Mouse (Mus musculus) liver, embryonic 14.5 days (tissue): ENCODE measurements around the gene BC004004. TPM values are rescaled to one million over a fixed set of nuclear protein-coding genes. Genes with fewer than 3 reads are reported as not detected.

Experiments
- ATAC-seq: fragments of 200-750 bp; cut with Nextera tagmentation; 2 replicates; pipeline ENCODE4 v1.8.0; 2017; ENCODE audit warnings: moderate number of reproducible peaks, mild to moderate bottlenecking, moderate library complexity; ENCODE audit not compliant: insufficient read depth
- DNase-seq, 3 experiments: peaks; one replicate each; pipeline ENCODE4 v3.0.0-alpha.2; 2012 to 2013; ENCODE audit warnings: low read depth in 3 of 3, low spot score in 3 of 3
- H3K27ac ChIP-seq: fragments of 300-500 bp; sonication (generic); 2 replicates; pipeline ENCODE4 v1.5.1; 2014; ENCODE audit warnings: moderate library complexity, mild to moderate bottlenecking, control low read depth, inconsistent platforms
- H3K27me3 ChIP-seq: fragments of 300-500 bp; sonication (generic); 2 replicates; pipeline ENCODE4 v1.6.1; 2014; ENCODE audit warnings: mild to moderate bottlenecking, low read length, moderate library complexity; ENCODE audit not compliant: control insufficient read depth, insufficient read depth
- H3K36me3 ChIP-seq: fragments of 300-500 bp; sonication (generic); replicated peaks from 2 replicates; pipeline ENCODE4 v1.6.1; 2014; ENCODE audit warnings: low read depth; ENCODE audit not compliant: control insufficient read depth, insufficient read depth
- H3K4me1 ChIP-seq, 2 experiments: fragments of 200-500 bp in 1 of 2; fragments of 300-500 bp in 1 of 2; sonication (generic) in 1 of 2; replicated peaks; 2 replicates each; pipeline ENCODE4 v1.6.1; 2012 to 2014; ENCODE audit warnings: antibody characterized with exemption in 1 of 2, inconsistent platforms in 1 of 2, low read length in 1 of 2; ENCODE audit not compliant: control insufficient read depth in 2 of 2, insufficient read depth in 2 of 2
- H3K4me2 ChIP-seq: fragments of 300-500 bp; sonication (generic); 2 replicates; pipeline ENCODE4 v1.6.1; 2014; ENCODE audit warnings: low read depth, mild to moderate bottlenecking, control low read depth, moderate library complexity
- H3K4me3 ChIP-seq, 2 experiments: fragments of 200-500 bp in 1 of 2; fragments of 300-500 bp in 1 of 2; sonication (generic) in 1 of 2; 2 replicates each; pipeline ENCODE4 v1.5.1; 2012 to 2014; ENCODE audit warnings: low read depth in 2 of 2, low read length in 2 of 2, mild to moderate bottlenecking in 2 of 2, control low read depth in 1 of 2, inconsistent platforms in 1 of 2, moderate library complexity in 1 of 2; ENCODE audit not compliant: insufficient read depth in 1 of 2
- H3K9ac ChIP-seq: fragments of 300-500 bp; sonication (generic); replicated peaks from 2 replicates; pipeline ENCODE4 v1.6.1; 2014; ENCODE audit warnings: mild to moderate bottlenecking, control low read depth, moderate library complexity
- H3K9me3 ChIP-seq: fragments of 300-500 bp; sonication (generic); 2 replicates; pipeline ENCODE4 v1.6.1; 2016; ENCODE audit warnings: low read length, mixed read lengths; ENCODE audit not compliant: control insufficient read depth
- CTCF ChIP-seq: IDR thresholded peaks from 2 replicates; pipeline ENCODE4 v1.5.1; 2016; ENCODE audit warnings: antibody characterized with exemption, low read depth, control low read depth
- EP300 ChIP-seq: IDR thresholded peaks from 2 replicates; pipeline ENCODE4 v1.6.1; 2016; ENCODE audit warnings: antibody characterized with exemption, low read depth
- WGBS: fragments of 180-500 bp; shearing (Covaris S2); extraction: QIAGEN DNeasy Blood & Tissue Kit; methylation state at CpG from one replicate; pipeline ENCODE4 v1.1.7; 2014; ENCODE audit not compliant: insufficient replicate concordance; 5-methylcytosine and 5-hydroxymethylcytosine counted together
- polyA plus RNA-seq, 2 experiments: library from polyadenylated mRNA; depleted of rRNA in 1 of 2; stranded (reverse) in 1 of 2; unstranded in 1 of 2; fragments of >200 nt; fragmentation: Nextera tagmentation in 1 of 2; extraction: Ambion mirVana in 1 of 2; gene quantifications; 2 replicates each; pipeline versions ENCODE4 v1.2.1 to v1.2.3; 2012 to 2014

The BC004004 gene
- polyA plus RNA-seq, 2 experiments: 26.1 to 58.1 TPM

DNA sequence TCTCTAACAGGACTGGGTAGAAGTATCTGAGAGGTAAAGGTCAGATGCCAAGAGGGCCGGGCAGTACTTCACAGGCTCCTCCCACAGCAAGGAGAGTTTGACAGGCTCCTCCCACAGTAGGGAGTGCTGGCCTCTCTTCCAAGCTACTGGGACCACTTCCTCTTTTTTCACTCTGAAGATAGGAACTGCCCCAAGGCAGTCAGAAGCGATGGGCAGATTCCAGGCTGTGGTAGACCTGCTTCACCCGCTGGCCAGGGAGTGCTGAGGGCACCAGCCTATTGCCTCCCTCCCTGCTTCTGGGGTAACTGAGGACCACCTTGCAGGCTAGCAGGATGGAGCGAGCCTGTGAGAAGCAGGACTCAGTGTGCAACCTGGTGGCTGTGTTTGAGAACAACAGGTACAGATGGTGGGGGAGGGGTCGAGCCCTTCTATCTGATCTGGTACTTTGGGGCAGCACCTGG lies 92.2 kb downstream of the BC004004 start, which contains the start of gene Fgd2:
TSS of gene Fgd2 (plus strand) at position 154 of the 461 bp plus-strand sequence.
- H3K27me3 ChIP-seq: no peaks in the 10 kb centered on the region
- H3K27ac ChIP-seq: no peak within 1 kb of the TSS
- no peaks in the 10 kb centered on the region for H3K36me3 ChIP-seq
- H3K4me3 ChIP-seq: peak within 1 kb of the TSS; percentile 23 to 50
- H3K9ac ChIP-seq: no peak within 1 kb of the TSS
- no peaks in the 10 kb centered on the region for H3K9me3 ChIP-seq
- 7% methylated on average over 5 of the region's 5 CpGs for WGBS
- no peak for DNase-seq
- TF ChIP-seq EP300 (no peak), CTCF (peak; percentile 12; the same call in 1 of the 2 replicates)
- ATAC-seq: peak; percentile 25; the same call in 1 of the 2 replicates
- no peaks in the 10 kb centered on the region for H3K4me1 ChIP-seq
- H3K4me2 ChIP-seq: no peak within 1 kb of the TSS; the same call in 1 of the 2 replicates

DNA sequence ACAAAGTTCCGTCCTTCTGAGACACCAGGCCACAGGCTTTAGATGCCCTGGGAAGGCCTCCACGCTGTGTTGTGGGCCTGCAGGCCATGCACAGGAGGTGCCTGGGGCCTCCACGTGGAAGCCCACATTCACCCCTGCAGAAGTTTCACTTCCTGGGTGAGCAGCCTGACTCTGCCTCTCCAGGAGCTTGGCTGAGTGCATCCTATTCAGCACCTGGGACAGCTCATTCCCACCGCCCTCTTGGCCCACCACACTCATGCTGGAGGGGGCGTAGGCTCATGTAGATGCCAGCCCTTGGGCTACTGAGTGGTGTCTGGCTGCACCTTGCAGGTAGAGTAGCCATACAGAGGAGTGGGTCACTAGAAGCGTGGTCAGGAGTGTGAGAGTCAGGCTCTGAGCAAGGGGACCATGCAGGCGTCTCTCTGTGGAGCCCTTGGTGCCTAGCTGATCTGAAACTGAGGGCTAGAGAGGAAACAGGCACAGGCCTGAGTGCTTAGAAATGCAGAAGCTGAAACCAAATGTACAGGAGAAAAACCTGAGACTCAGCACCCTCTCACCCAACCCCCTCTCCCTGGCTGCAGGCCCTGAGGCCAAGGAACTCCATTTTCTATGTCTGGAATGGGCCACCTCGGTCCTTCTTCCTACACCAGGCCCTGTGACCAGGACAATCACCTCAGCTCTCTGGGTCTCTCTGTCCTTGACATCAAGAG lies 93.5 kb downstream of the BC004004 start:
- Histone ChIP-seq H3K9me3 (no peaks in the 10 kb centered on the region), H3K4me1 (no peaks in the 10 kb centered on the region), H3K4me3 (no peak overlapping the region; a peak in 1 of 4 replicates), H3K4me2 (no peak overlapping the region; the same call in 1 of the 2 replicates), H3K27me3 (no peaks in the 10 kb centered on the region), H3K27ac (no peak overlapping the region), H3K9ac (no peak overlapping the region), H3K36me3 (no peaks in the 10 kb centered on the region)
- TF ChIP-seq CTCF (no peak), EP300 (no peak)
- DNase-seq (no peak), ATAC-seq (no peak)
- WGBS: 34% methylated on average over 8 of the region's 8 CpGs

DNA sequence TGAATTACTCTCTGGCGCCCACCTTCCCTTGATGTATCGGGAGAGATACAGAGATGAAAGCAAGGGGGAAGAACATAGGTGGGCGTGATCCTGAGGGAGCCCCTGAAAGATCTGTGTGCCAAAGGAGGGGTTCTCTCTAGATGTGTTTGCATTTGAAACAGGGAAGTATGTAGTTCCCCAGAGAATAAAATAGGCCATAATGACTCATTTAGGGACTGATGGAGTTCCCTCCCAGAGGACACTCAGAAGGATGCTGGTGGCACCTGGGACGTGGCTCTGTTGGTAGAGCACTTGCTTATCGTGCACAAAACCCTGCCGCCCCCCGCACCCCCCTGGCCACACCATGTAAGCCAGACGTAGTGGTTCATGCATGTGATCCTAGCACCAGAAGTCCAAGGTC lies 94.5 kb downstream of the BC004004 start:
- Histone ChIP-seq H3K9ac (no peak overlapping the region), H3K27ac (no peak overlapping the region), H3K4me1 (no peaks in the 10 kb centered on the region), H3K4me2 (no peak overlapping the region), H3K36me3 (no peaks in the 10 kb centered on the region), H3K4me3 (no peak overlapping the region), H3K9me3 (no peaks in the 10 kb centered on the region), H3K27me3 (no peaks in the 10 kb centered on the region)
- 65% methylated on average over 8 of the region's 8 CpGs for WGBS
- ATAC-seq: no peak
- TF ChIP-seq CTCF: no peak
- no peak for TF ChIP-seq EP300
- no peak for DNase-seq

Other genes with a start within 250 kb of the BC004004 start
- gene Srsf3, start 236.2 kb upstream of the BC004004 start, polyA plus RNA-seq (2012; rRNA removed): 91.1 and 123 TPM in 2 replicates
- gene Srsf3, start 236.2 kb upstream of the BC004004 start, polyA plus RNA-seq (2014; fragmentation: Nextera tagmentation; extraction: Ambion mirVana): 269 and 272 TPM in 2 replicates
- 2.6 and 3.0 TPM in 2 replicates for gene Cdkn1a, start 177.8 kb upstream of the BC004004 start, polyA plus RNA-seq (2012; rRNA removed)
- 6.5 and 7.0 TPM in 2 replicates for gene Cdkn1a, start 177.8 kb upstream of the BC004004 start, polyA plus RNA-seq (2014; fragmentation: Nextera tagmentation; extraction: Ambion mirVana)
- gene Rab44, start 154.6 kb upstream of the BC004004 start, polyA plus RNA-seq (2012; rRNA removed): 11.5 and 12.8 TPM in 2 replicates
- 3.7 and 4.1 TPM in 2 replicates for gene Rab44, start 154.6 kb upstream of the BC004004 start, polyA plus RNA-seq (2014; fragmentation: Nextera tagmentation; extraction: Ambion mirVana)
- 0.06 and 0.12 TPM in 2 replicates for gene Cpne5, start 30.6 kb upstream of the BC004004 start, polyA plus RNA-seq (2012; rRNA removed)
- 0.16 and 0.28 TPM in 2 replicates for gene Cpne5, start 30.6 kb upstream of the BC004004 start, polyA plus RNA-seq (2014; fragmentation: Nextera tagmentation; extraction: Ambion mirVana)
- 46.2 and 47.9 TPM in 2 replicates for gene Ppil1, start 4.6 kb upstream of the BC004004 start, polyA plus RNA-seq (2012; rRNA removed)
- 84.7 and 87.3 TPM in 2 replicates for gene Ppil1, start 4.6 kb upstream of the BC004004 start, polyA plus RNA-seq (2014; fragmentation: Nextera tagmentation; extraction: Ambion mirVana)
- 0.90 and 0.97 TPM in 2 replicates for gene Pi16, start 48.9 kb downstream of the BC004004 start, polyA plus RNA-seq (2012; rRNA removed)
- 0.39 and 0.52 TPM in 2 replicates for gene Pi16, start 48.9 kb downstream of the BC004004 start, polyA plus RNA-seq (2014; fragmentation: Nextera tagmentation; extraction: Ambion mirVana)
- gene Mtch1, start 79.1 kb downstream of the BC004004 start, polyA plus RNA-seq (2012; rRNA removed): 61.1 and 69.0 TPM in 2 replicates
- 54.3 and 64.3 TPM in 2 replicates for gene Mtch1, start 79.1 kb downstream of the BC004004 start, polyA plus RNA-seq (2014; fragmentation: Nextera tagmentation; extraction: Ambion mirVana)
- 8.5 and 8.6 TPM in 2 replicates for gene Fgd2, start 92.1 kb downstream of the BC004004 start, polyA plus RNA-seq (2012; rRNA removed)
- 3.8 and 4.0 TPM in 2 replicates for gene Fgd2, start 92.1 kb downstream of the BC004004 start, polyA plus RNA-seq (2014; fragmentation: Nextera tagmentation; extraction: Ambion mirVana)
- gene Pim1, start 222.0 kb downstream of the BC004004 start, polyA plus RNA-seq (2012; rRNA removed): 61.4 and 64.5 TPM in 2 replicates
- 60.4 and 69.9 TPM in 2 replicates for gene Pim1, start 222.0 kb downstream of the BC004004 start, polyA plus RNA-seq (2014; fragmentation: Nextera tagmentation; extraction: Ambion mirVana)